Mouse (Mus musculus): Measurements from ENCODE around the gene Gorasp1. TPM values are rescaled to one million over a fixed set of nuclear protein-coding genes. Genes with fewer than 3 reads are reported as not detected.

Gorasp1 gene
- 20.6 and 23.3 TPM in 2 replicates for polyA plus RNA-seq (2014; fragmentation: Nextera tagmentation; extraction: Ambion mirVana)

- WGBS, result 5% methylated on average over 40 of the region's 40 CpGs
- ATAC-seq (ENCODE audit: low read depth), result peak; percentile 96
Measured at GRCm38 (mm10) chr9:119937005-119937773, at the start of gene Gorasp1, which contains the start of gene Ttc21a. TSS of gene Gorasp1 (minus strand) at chr9:119937565. TSS of gene Ttc21a (plus strand) at chr9:119937606.

GRCm38 (mm10) chr9:119985881-119986574 lies 48.7 kb upstream of the Gorasp1 start:
- peaks cover 9% of the 10 kb centered on the region for H3K27me3 ChIP-seq (ENCODE audit: control insufficient read depth, insufficient read depth, low read length)
- H3K36me3 ChIP-seq (ENCODE audit: control insufficient read depth, insufficient read depth, low read length), result no peaks in the 10 kb centered on the region
- H3K4me1 ChIP-seq (ENCODE audit: control insufficient read depth, insufficient read depth, low read length), result peaks cover 19% of the 10 kb centered on the region
- no peaks in the 10 kb centered on the region for H3K9me3 ChIP-seq (ENCODE audit: control insufficient read depth, low read length)
- ATAC-seq (ENCODE audit: low read depth), result no peak
- H3K4me2 ChIP-seq (ENCODE audit: low read depth, low read length), result no peak overlapping the region
- H3K9ac ChIP-seq (replicated peaks; ENCODE audit: low read depth, low read length), result no peak overlapping the region
- no peak overlapping the region for H3K4me3 ChIP-seq (ENCODE audit: low read depth, low read length)
- whole genome bisulfite sequencing, result 68% methylated on average over 10 of the region's 10 CpGs
- H3K27ac ChIP-seq (ENCODE audit: low read depth, low read length), result no peak overlapping the region

More at GRCm38 (mm10) chr9:119937005-119937773, at the start of gene Gorasp1, which contains the start of gene Ttc21a:
- peak within 1 kb of the TSS; percentile 73 for H3K4me3 ChIP-seq (ENCODE audit: low read depth, low read length)
- H3K27me3 ChIP-seq (ENCODE audit: control insufficient read depth, insufficient read depth, low read length), result no peaks in the 10 kb centered on the region
- H3K9me3 ChIP-seq (ENCODE audit: control insufficient read depth, low read length), result no peaks in the 10 kb centered on the region
- peak within 1 kb of the TSS; percentile 74 for H3K9ac ChIP-seq (replicated peaks; ENCODE audit: low read depth, low read length)
- H3K27ac ChIP-seq (ENCODE audit: low read depth, low read length), result peak within 1 kb of the TSS; percentile 53; the same call in 1 of the 2 replicates
- H3K4me2 ChIP-seq (ENCODE audit: low read depth, low read length), result peak within 1 kb of the TSS; percentile 91
- H3K4me1 ChIP-seq (ENCODE audit: control insufficient read depth, insufficient read depth, low read length), result peaks cover 6% of the 10 kb centered on the region; the same call in 1 of the 2 replicates
- H3K36me3 ChIP-seq (ENCODE audit: control insufficient read depth, insufficient read depth, low read length), result 0 out of 2 replicates have a peak, but pooled peaks cover 1% of the 10 kb centered on the region

GRCm38 (mm10) chr9:119984536-119985011 lies 47.2 kb upstream of the Gorasp1 start, which contains the start of gene Csrnp1:
TSS of gene Csrnp1 (minus strand) at chr9:119984658.
- peak within 1 kb of the TSS; percentile 50 for H3K4me3 ChIP-seq (ENCODE audit: low read depth, low read length)

GRCm38 (mm10) chr9:119983585-119984535 lies 46.5 kb upstream of the Gorasp1 start:
- peak overlapping the region; percentile 50 for H3K4me3 ChIP-seq (ENCODE audit: low read depth, low read length)
- peak; percentile 73 for ATAC-seq (ENCODE audit: low read depth)
- H3K27ac ChIP-seq (ENCODE audit: low read depth, low read length), result no peak overlapping the region
- H3K27me3 ChIP-seq (ENCODE audit: control insufficient read depth, insufficient read depth, low read length), result peaks cover 9% of the 10 kb centered on the region
- H3K9me3 ChIP-seq (ENCODE audit: control insufficient read depth, low read length), result no peaks in the 10 kb centered on the region
- H3K4me2 ChIP-seq (ENCODE audit: low read depth, low read length), result peak overlapping the region; percentile 89
- peak overlapping the region; percentile 54 for H3K9ac ChIP-seq (replicated peaks; ENCODE audit: low read depth, low read length)
- WGBS, result 1% methylated on average over 41 of the region's 79 CpGs
- peaks cover 24% of the 10 kb centered on the region for H3K4me1 ChIP-seq (ENCODE audit: control insufficient read depth, insufficient read depth, low read length)
- no peaks in the 10 kb centered on the region for H3K36me3 ChIP-seq (ENCODE audit: control insufficient read depth, insufficient read depth, low read length)

More at GRCm38 (mm10) chr9:119984536-119985011, 47.2 kb upstream of the Gorasp1 start, which contains the start of gene Csrnp1:
- H3K27ac ChIP-seq (ENCODE audit: low read depth, low read length), result no peak within 1 kb of the TSS
- peaks cover 24% of the 10 kb centered on the region for H3K4me1 ChIP-seq (ENCODE audit: control insufficient read depth, insufficient read depth, low read length)
- no peaks in the 10 kb centered on the region for H3K9me3 ChIP-seq (ENCODE audit: control insufficient read depth, low read length)
- peaks cover 9% of the 10 kb centered on the region for H3K27me3 ChIP-seq (ENCODE audit: control insufficient read depth, insufficient read depth, low read length)
- H3K9ac ChIP-seq (replicated peaks; ENCODE audit: low read depth, low read length), result peak within 1 kb of the TSS; percentile 54
- 7% methylated on average over 14 of the region's 14 CpGs for WGBS
- ATAC-seq (ENCODE audit: low read depth), result no peak
- H3K36me3 ChIP-seq (ENCODE audit: control insufficient read depth, insufficient read depth, low read length), result no peaks in the 10 kb centered on the region
- peak within 1 kb of the TSS; percentile 89 for H3K4me2 ChIP-seq (ENCODE audit: low read depth, low read length)

- Histone ChIP-seq H3K4me3 (ENCODE audit: low read depth, low read length) (peak overlapping the region; percentile 50), H3K27me3 (ENCODE audit: control insufficient read depth, insufficient read depth, low read length) (peaks cover 9% of the 10 kb centered on the region), H3K36me3 (ENCODE audit: control insufficient read depth, insufficient read depth, low read length) (no peaks in the 10 kb centered on the region), H3K4me2 (ENCODE audit: low read depth, low read length) (peak overlapping the region; percentile 89), H3K27ac (ENCODE audit: low read depth, low read length) (no peak overlapping the region), H3K9me3 (ENCODE audit: control insufficient read depth, low read length) (no peaks in the 10 kb centered on the region), H3K4me1 (ENCODE audit: control insufficient read depth, insufficient read depth, low read length) (peaks cover 24% of the 10 kb centered on the region), H3K9ac (replicated peaks; ENCODE audit: low read depth, low read length) (peak overlapping the region; percentile 54)
- 1% methylated on average over 45 of the region's 48 CpGs for WGBS
- 0 out of 2 replicates have a peak, but pooled peaks have one; percentile 1 for ATAC-seq (ENCODE audit: low read depth)
Measured at GRCm38 (mm10) chr9:119982956-119983551, 45.7 kb upstream of the Gorasp1 start.

GRCm38 (mm10) chr9:119982241-119982811 lies 45.0 kb upstream of the Gorasp1 start:
- H3K36me3 ChIP-seq (ENCODE audit: control insufficient read depth, insufficient read depth, low read length), result no peaks in the 10 kb centered on the region
- no peak overlapping the region; the same call in 1 of the 2 replicates for H3K9ac ChIP-seq (replicated peaks; ENCODE audit: low read depth, low read length)
- ATAC-seq (ENCODE audit: low read depth), result peak; percentile 38; the same call in 1 of the 2 replicates
- H3K4me1 ChIP-seq (ENCODE audit: control insufficient read depth, insufficient read depth, low read length), result peaks cover 24% of the 10 kb centered on the region
- peak overlapping the region; percentile 50 for H3K4me3 ChIP-seq (ENCODE audit: low read depth, low read length)
- 4% methylated on average over 11 of the region's 11 CpGs for WGBS
- no peak overlapping the region for H3K27ac ChIP-seq (ENCODE audit: low read depth, low read length)
- peak overlapping the region; percentile 89; the same call in 1 of the 2 replicates for H3K4me2 ChIP-seq (ENCODE audit: low read depth, low read length)
- peaks cover 9% of the 10 kb centered on the region for H3K27me3 ChIP-seq (ENCODE audit: control insufficient read depth, insufficient read depth, low read length)
- H3K9me3 ChIP-seq (ENCODE audit: control insufficient read depth, low read length), result no peaks in the 10 kb centered on the region

- 5% methylated on average over 16 of the region's 16 CpGs for WGBS
- Histone ChIP-seq H3K9ac (replicated peaks; ENCODE audit: low read depth, low read length) (no peak overlapping the region), H3K4me1 (ENCODE audit: control insufficient read depth, insufficient read depth, low read length) (peaks cover 24% of the 10 kb centered on the region), H3K27me3 (ENCODE audit: control insufficient read depth, insufficient read depth, low read length) (peaks cover 9% of the 10 kb centered on the region), H3K4me2 (ENCODE audit: low read depth, low read length) (peak overlapping the region; percentile 35), H3K27ac (ENCODE audit: low read depth, low read length) (peak overlapping the region; percentile 66; the same call in 1 of the 2 replicates), H3K9me3 (ENCODE audit: control insufficient read depth, low read length) (no peaks in the 10 kb centered on the region), H3K4me3 (ENCODE audit: low read depth, low read length) (no peak overlapping the region), H3K36me3 (ENCODE audit: control insufficient read depth, insufficient read depth, low read length) (no peaks in the 10 kb centered on the region)
- 0 out of 2 replicates have a peak, but pooled peaks have one; percentile 5 for ATAC-seq (ENCODE audit: low read depth)
Measured at GRCm38 (mm10) chr9:119981183-119982179, 44.1 kb upstream of the Gorasp1 start.

All from neural tube, embryonic 14.5 days (tissue).